Mouse (Mus musculus) macrophage (primary cell): ENCODE measurements around the gene Syk. TPM values are rescaled to one million over a fixed set of nuclear protein-coding genes. Genes with fewer than 3 reads are reported as not detected.

Experiments used
- H3K27ac ChIP-seq: fragments of 350-480 bp; formaldehyde crosslinking; 2 replicates; pipeline ENCODE4 v1.9.0; 2021
- H3K36me3 ChIP-seq: fragments of 350-480 bp; formaldehyde crosslinking; 2 replicates; pipeline ENCODE4 v1.9.0; 2021; ENCODE audit errors: inconsistent target
- H3K4me3 ChIP-seq: fragments of 350-480 bp; formaldehyde crosslinking; 2 replicates; pipeline ENCODE4 v1.9.0; 2021; ENCODE audit errors: inconsistent target
- H3K79me2 ChIP-seq: fragments of 350-480 bp; formaldehyde crosslinking; 2 replicates; pipeline ENCODE4 v1.9.0; 2021; ENCODE audit errors: inconsistent target
- WGBS: methylation state at CpG from one replicate; pipeline ENCODE4 v1.1.7; 2026; ENCODE audit warnings: inconsistent platforms; ENCODE audit not compliant: missing documents; 5-methylcytosine and 5-hydroxymethylcytosine counted together
- polyA plus RNA-seq: library from polyadenylated mRNA; stranded (reverse); fragments of 250-400 nt; gene quantifications from 3 replicates; pipeline ENCODE4 v1.2.4, GENCODE M21; 2018; ENCODE audit warnings: inconsistent platforms

Gene Syk
- polyA plus RNA-seq, 1 experiment from 2014 or later, result 298 TPM

GRCm38 (mm10) chr13:52554722-52555121 lies 28.3 kb upstream of the Syk start:
- Histone ChIP-seq H3K36me3 (no peaks in the 10 kb centered on the region), H3K79me2 (no peaks in the 10 kb centered on the region), H3K4me3 (no peak overlapping the region), H3K27ac (no peak overlapping the region)
- 97% methylated on average over 9 of the region's 9 CpGs for WGBS

GRCm38 (mm10) chr13:52557421-52557820 lies 25.6 kb upstream of the Syk start:
- Histone ChIP-seq H3K79me2 (no peaks in the 10 kb centered on the region), H3K27ac (no peak overlapping the region), H3K4me3 (no peak overlapping the region), H3K36me3 (no peaks in the 10 kb centered on the region)
- WGBS, result 79% methylated on average over 7 of the region's 7 CpGs

DNA sequence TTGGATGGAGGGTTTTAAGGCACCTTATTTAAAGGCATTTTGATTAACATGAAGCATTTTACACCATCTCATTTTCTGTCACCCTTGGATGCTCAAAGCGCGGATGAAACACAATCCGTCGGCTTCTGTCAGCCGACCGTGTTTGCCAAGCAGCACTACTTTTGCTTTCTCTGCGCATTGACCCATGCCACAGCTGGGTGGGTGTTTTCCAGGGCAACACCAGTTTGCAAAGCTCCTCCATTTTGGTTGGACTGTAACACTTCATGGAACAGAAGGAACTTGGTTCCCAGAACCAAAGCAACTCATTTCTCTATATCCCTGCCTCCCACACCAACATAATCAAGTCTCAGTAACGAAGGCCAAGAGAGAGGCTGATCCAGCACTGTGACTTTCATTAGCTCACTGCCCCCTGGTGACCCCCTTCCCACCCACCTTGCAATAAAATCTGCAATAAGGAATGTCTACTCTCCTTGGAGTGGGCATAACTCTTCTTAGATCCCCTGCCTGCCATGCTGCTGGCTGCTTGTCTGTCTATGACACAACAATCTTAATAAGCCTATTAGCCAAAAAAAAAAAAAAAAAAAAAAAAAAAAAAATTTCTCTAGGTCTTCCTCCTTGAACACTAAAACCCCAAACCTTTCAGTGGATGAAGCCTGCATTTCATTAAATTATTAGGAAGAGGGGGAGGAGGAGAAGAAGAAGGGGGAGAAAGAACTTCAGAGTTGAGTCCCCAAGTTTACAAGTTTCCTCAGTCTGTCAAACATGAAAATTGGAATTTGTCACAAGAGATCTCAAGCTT lies 21.4 kb upstream of the Syk start:
- H3K36me3 ChIP-seq, result no peaks in the 10 kb centered on the region
- WGBS, result 95% methylated on average over 8 of the region's 8 CpGs

GRCm38 (mm10) chr13:52562166-52562571 lies 20.8 kb upstream of the Syk start:
- H3K79me2 ChIP-seq, result no peaks in the 10 kb centered on the region
- H3K36me3 ChIP-seq, result no peaks in the 10 kb centered on the region
- no peak overlapping the region for H3K27ac ChIP-seq
- WGBS, result 72% methylated on average over 4 of the region's 4 CpGs
- H3K4me3 ChIP-seq, result no peak overlapping the region

More for the DNA sequence above, 21.4 kb upstream of the Syk start:
- Histone ChIP-seq H3K79me2 (no peaks in the 10 kb centered on the region), H3K27ac (no peak overlapping the region), H3K4me3 (no peak overlapping the region)

GRCm38 (mm10) chr13:52565103-52565739 lies 17.8 kb upstream of the Syk start:
- no peaks in the 10 kb centered on the region for H3K36me3 ChIP-seq
- H3K79me2 ChIP-seq, result no peaks in the 10 kb centered on the region
- WGBS, result 34% methylated on average over 10 of the region's 18 CpGs
- no peak overlapping the region for H3K4me3 ChIP-seq
- peak overlapping the region; percentile 41 for H3K27ac ChIP-seq

GRCm38 (mm10) chr13:52566188-52566760 lies 16.7 kb upstream of the Syk start:
- Histone ChIP-seq H3K27ac (no peak overlapping the region), H3K4me3 (no peak overlapping the region), H3K79me2 (no peaks in the 10 kb centered on the region), H3K36me3 (no peaks in the 10 kb centered on the region)
- 70% methylated on average over 9 of the region's 9 CpGs for WGBS

DNA sequence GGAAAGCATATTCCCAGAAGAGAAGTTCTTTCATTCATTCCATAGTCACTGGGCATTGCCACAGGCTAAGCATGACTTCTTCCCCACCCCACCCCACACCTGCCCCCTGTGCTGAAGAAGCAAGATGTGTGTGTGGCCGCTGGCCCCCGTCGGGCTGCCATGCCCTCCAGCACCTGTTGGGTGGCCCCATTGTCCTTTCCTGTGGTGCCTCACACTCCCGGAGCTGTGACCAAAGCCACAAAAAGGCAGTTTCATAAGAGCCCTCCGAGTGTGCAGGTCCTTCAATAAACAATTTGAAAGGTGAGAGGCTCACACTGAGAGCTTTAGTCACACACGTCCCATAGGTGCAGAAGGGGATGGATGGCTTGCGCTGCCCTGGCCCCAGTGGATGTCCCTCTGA lies 16.2 kb upstream of the Syk start:
- 59% methylated on average over 7 of the region's 7 CpGs for WGBS
- Histone ChIP-seq H3K79me2 (no peaks in the 10 kb centered on the region), H3K27ac (no peak overlapping the region), H3K4me3 (no peak overlapping the region), H3K36me3 (no peaks in the 10 kb centered on the region)

GRCm38 (mm10) chr13:52569194-52569769 lies 13.7 kb upstream of the Syk start:
- Histone ChIP-seq H3K79me2 (no peaks in the 10 kb centered on the region), H3K27ac (no peak overlapping the region), H3K36me3 (no peaks in the 10 kb centered on the region), H3K4me3 (no peak overlapping the region)
- WGBS, result 86% methylated on average over 8 of the region's 8 CpGs

- peak overlapping the region; percentile 99 for H3K27ac ChIP-seq
- H3K36me3 ChIP-seq, result no peaks in the 10 kb centered on the region
- no peak overlapping the region for H3K4me3 ChIP-seq
- WGBS, result 93% methylated on average over 9 of the region's 9 CpGs
- H3K79me2 ChIP-seq, result no peaks in the 10 kb centered on the region
Measured at GRCm38 (mm10) chr13:52570276-52570675, 12.7 kb upstream of the Syk start.

GRCm38 (mm10) chr13:52571591-52572384 lies 11.2 kb upstream of the Syk start:
- Histone ChIP-seq H3K27ac (peak overlapping the region; percentile 99), H3K4me3 (no peak overlapping the region; the same call in 1 of the 2 replicates), H3K79me2 (no peaks in the 10 kb centered on the region)

DNA sequence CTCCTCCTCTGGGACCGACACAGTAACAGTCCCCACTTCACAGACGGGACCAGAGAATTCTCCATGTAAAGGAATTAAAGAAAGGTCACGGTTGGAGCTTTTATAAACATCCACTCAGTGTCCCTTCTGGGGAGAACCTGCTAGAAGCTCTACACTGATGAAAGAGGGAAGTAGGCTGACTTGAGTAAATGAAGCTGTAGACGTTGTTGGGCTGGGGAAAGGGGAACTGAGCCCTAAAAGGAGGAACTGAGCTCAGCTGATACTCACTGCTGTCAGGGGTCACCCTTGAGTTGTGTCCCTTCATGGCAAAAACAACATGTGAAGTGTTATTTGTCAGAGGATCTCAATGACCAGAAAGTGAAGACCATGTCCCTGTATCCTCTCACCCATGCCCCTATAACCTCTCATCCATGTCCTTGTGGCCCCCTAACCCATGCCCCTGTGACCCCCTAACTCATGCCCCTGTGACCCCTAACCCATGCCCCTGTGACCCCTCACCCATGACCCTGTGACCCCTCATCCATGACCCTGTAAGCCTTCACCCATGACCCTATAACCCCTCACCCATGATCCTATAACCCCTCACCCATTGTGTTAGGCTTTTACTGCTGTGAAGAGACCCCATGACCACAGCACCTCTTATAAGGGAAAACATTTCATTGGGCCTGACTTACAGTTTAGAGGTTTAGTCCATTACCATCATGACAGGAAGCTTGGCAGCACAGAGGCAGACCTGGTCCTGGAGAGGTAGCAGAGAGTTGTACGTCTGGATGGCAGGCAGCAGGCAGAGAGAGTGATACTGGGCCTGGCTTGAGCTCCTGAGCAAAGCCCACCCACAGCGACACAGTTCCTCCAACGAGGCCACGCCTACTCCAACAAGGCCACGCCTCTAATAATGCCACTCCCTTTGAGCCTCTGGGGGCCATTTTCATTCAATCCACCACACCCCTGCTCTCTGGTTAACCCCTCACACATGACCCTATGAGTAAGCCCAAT lies 10.2 kb upstream of the Syk start:
- H3K4me3 ChIP-seq, result no peak overlapping the region; the same call in 1 of the 2 replicates
- H3K36me3 ChIP-seq, result no peaks in the 10 kb centered on the region
- no peaks in the 10 kb centered on the region for H3K79me2 ChIP-seq
- WGBS, result 50% methylated on average over 9 of the region's 9 CpGs
- peak overlapping the region; percentile 99 for H3K27ac ChIP-seq

More at GRCm38 (mm10) chr13:52571591-52572384, 11.2 kb upstream of the Syk start:
- no peaks in the 10 kb centered on the region for H3K36me3 ChIP-seq
- WGBS, result 15% methylated on average over 11 of the region's 11 CpGs

- WGBS, result 75% methylated on average over 2 of the region's 2 CpGs
- Histone ChIP-seq H3K79me2 (no peaks in the 10 kb centered on the region), H3K4me3 (no peak overlapping the region), H3K27ac (no peak overlapping the region), H3K36me3 (no peaks in the 10 kb centered on the region)
Measured at GRCm38 (mm10) chr13:52574311-52574710, 8.7 kb upstream of the Syk start.

DNA sequence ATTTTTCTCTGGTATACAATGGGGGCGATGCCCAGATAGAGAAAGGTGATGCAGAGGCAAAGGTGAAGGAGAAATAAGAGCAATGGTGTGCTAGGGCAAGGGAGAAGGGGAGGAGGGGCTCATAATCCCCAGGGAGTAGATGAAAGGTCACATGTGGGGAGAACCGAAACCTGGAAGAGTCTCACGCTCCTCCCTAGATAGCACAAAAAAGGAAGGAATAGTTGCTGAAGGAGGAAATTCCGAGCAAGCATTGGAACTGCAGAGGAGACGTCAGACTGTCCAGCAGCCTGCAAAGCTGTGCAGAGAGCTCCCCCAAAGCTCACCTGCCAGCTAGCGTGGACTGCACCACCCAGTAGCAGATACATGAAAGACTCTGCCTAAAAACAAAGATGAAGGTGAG lies 7.5 kb upstream of the Syk start:
- 66% methylated on average over 6 of the region's 6 CpGs for WGBS
- Histone ChIP-seq H3K27ac (peak overlapping the region; percentile 44), H3K36me3 (no peaks in the 10 kb centered on the region), H3K79me2 (no peaks in the 10 kb centered on the region), H3K4me3 (no peak overlapping the region)
